ENCODE assay signal across 12 mouse cellular contexts in genomic region chr11:48696352-48696751, GRCm38 (mm10).
DNase-seq lines count a peak whose midpoint lies in the region; ATAC-seq lines count a peak whose summit lies in the region.
"Had no signal": no experiment of that assay in that cellular context is flagged by ENCODE, and none has a peak within 500 bp of the region (broad histone marks: within the 10 kb centered on the region; RNA-seq: fewer than 3 reads in every experiment).

No protein-coding gene starts in this region.

- H3K27me3 ChIP-seq in heart, embryonic 12.5 days (replicated peaks) = no peaks in the 10 kb centered on the region
- H3K27me3 ChIP-seq: limb, embryonic 13.5 days had no signal

- no peak overlapping the region for H3K27ac ChIP-seq in heart, embryonic 12.5 days (ENCODE audit: poor library complexity, severe bottlenecking)
- H3K27ac ChIP-seq: hindbrain, postnatal 0 days; limb, embryonic 13.5 days had no signal

- no peak overlapping the region for H3K4me3 ChIP-seq in heart, embryonic 12.5 days
- H3K4me3 ChIP-seq: limb, embryonic 13.5 days had no signal

- peak; percentile 3 to 23 for DNase-seq in heart, postnatal 10 days
- no peak for DNase-seq in heart, postnatal 36 days
- peak; percentile 5 for DNase-seq in ovary, postnatal 14 days (ENCODE audit: low spot score)
- no peak for DNase-seq in ovary, adult 18-20 months (ENCODE audit: low spot score)
- peak; percentile 23 for DNase-seq in embryo, embryonic 9.5 days (ENCODE audit: extremely low spot score)
- DNase-seq in retina, postnatal 1 day = peak; percentile 51
- DNase-seq: cerebellum, adult 2 months; thymus, postnatal 36 days had no signal

- WGBS in heart, embryonic 12.5 days = 89% methylated on average over 2 of the region's 2 CpGs

- no peak overlapping the region for H3K4me2 ChIP-seq in heart, embryonic 12.5 days
- H3K4me2 ChIP-seq: limb, embryonic 13.5 days had no signal

- 0 out of 2 replicates have a peak, but pooled peaks cover 6% of the 10 kb centered on the region for H3K9me3 ChIP-seq in heart, embryonic 12.5 days (replicated peaks)

- no peak for ATAC-seq in erythroid progenitor cell, adult 5-6 weeks (replicated peaks; ENCODE audit: low FRiP score, poor library complexity, severe bottlenecking)
- no peak for ATAC-seq in heart, embryonic 12.5 days (ENCODE audit: insufficient number of reproducible peaks, low FRiP score)
- ATAC-seq: hindbrain, postnatal 0 days had no signal

- no peaks in the 10 kb centered on the region for H3K36me3 ChIP-seq in heart, embryonic 12.5 days
- H3K36me3 ChIP-seq: limb, embryonic 13.5 days had no signal

- H3K4me1 ChIP-seq in heart, embryonic 12.5 days (replicated peaks) = no peaks in the 10 kb centered on the region
- H3K4me1 ChIP-seq: limb, embryonic 13.5 days had no signal

- intact Hi-C loops in heart, postnatal 10 days (cut with DNase I) = no loop called here
- intact Hi-C loops in heart, postnatal 36 days (cut with DNase I) = no loop called here

- H3K9ac ChIP-seq in heart, embryonic 12.5 days = no peak overlapping the region
- H3K9ac ChIP-seq: limb, embryonic 13.5 days had no signal

Comparison
In these comparisons a context has a peak if more than half of its experiments do, and no peak if none do; other contexts are left out.
1. DNase-seq: peak in heart, postnatal 10 days (2 of 2), ovary, postnatal 14 days (single experiment), embryo, embryonic 9.5 days (single experiment) and retina, postnatal 1 day (single experiment); none in heart, postnatal 36 days (0 of 2) and ovary, adult 18-20 months (single experiment).